Mouse (Mus musculus) heart, adult 2 months (tissue): Measurements from ENCODE around the gene Dhh.

Experiments
- CTCF ChIP-seq: fragments of 200-600 bp; IDR thresholded peaks from 2 replicates; pipeline ENCODE4 v1.8.1; 2022; ENCODE audit warnings: antibody characterized with exemption, mild to moderate bottlenecking, moderate library complexity
- POLR2A ChIP-seq: fragments of 200-500 bp; IDR thresholded peaks from 2 replicates; pipeline ENCODE4 v1.6.1; 2011; ENCODE audit warnings: mild to moderate bottlenecking, low read depth, low read length, control low read depth; ENCODE audit not compliant: insufficient read depth

- TF ChIP-seq CTCF = no peak
- no peak for TF ChIP-seq POLR2A
Observed at GRCm38 (mm10) chr15:98865771-98866170, 32.6 kb downstream of the Dhh start.
